Mouse (Mus musculus): ENCODE data around the gene Slc23a3. TPM values are rescaled to one million over a fixed set of nuclear protein-coding genes. Genes with fewer than 3 reads are reported as not detected.

Gene Slc23a3
- polyA plus RNA-seq, 1 experiment from 2014 or later = not detected

DNA sequence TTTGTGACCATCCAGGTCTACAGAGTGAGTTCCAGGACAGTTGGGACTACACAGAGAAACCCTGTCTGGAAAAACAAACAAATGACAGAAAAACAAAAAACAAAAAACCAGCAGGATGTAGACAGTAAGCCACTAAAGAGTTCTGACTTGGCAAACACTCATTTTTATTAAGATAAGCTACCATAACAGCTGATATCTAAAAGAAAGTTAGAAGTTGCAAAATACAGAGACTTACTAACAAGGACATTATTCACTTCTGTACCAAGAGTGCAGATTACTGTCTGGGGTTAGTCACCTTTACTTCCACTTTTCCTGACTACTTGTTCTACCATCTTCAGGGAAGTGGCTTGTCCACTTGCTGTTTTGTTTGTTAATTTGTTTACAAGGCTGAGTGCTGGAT is 25.3 kb upstream of the Slc23a3 start:
- no peak overlapping the region for H3K4me2 ChIP-seq
- no peak for ATAC-seq (ENCODE audit: low FRiP score)
- H3K9me3 ChIP-seq (replicated peaks) = no peaks in the 10 kb centered on the region
- no peak overlapping the region for H3K9ac ChIP-seq (replicated peaks)
- no peak overlapping the region for H3K4me3 ChIP-seq (replicated peaks)
- H3K4me1 ChIP-seq = no peaks in the 10 kb centered on the region
- no peak overlapping the region for H3K27ac ChIP-seq (replicated peaks)
- no peaks in the 10 kb centered on the region for H3K36me3 ChIP-seq
- H3K27me3 ChIP-seq (replicated peaks) = no peaks in the 10 kb centered on the region

DNA sequence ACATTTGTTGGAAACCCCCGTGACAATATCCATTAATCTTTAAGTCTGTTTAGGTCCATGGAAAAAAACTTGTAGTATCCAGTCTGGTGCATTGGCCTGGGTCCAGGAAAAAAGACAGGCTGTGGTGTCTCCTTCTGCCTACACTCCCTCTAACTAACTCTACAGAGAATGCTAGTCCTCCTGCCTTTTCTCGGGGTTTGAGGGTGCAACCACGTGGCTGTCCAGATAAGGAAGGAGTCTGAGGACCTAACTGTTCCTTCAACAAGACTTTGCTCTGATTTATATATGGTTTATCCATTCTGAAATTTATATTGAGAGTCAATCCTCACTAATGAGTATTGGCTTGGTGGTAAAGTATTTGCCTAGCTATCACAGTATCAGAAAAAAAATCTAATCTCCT is 22.1 kb upstream of the Slc23a3 start:
- no peaks in the 10 kb centered on the region for H3K9me3 ChIP-seq (replicated peaks)
- no peak overlapping the region for H3K4me2 ChIP-seq
- no peak overlapping the region for H3K4me3 ChIP-seq (replicated peaks)
- no peak overlapping the region for H3K27ac ChIP-seq (replicated peaks)
- no peak for ATAC-seq (ENCODE audit: low FRiP score)
- H3K4me1 ChIP-seq = no peaks in the 10 kb centered on the region
- no peak overlapping the region for H3K9ac ChIP-seq (replicated peaks)
- H3K27me3 ChIP-seq (replicated peaks) = no peaks in the 10 kb centered on the region
- WGBS = 74% methylated on average over 3 of the region's 3 CpGs
- no peaks in the 10 kb centered on the region for H3K36me3 ChIP-seq

DNA sequence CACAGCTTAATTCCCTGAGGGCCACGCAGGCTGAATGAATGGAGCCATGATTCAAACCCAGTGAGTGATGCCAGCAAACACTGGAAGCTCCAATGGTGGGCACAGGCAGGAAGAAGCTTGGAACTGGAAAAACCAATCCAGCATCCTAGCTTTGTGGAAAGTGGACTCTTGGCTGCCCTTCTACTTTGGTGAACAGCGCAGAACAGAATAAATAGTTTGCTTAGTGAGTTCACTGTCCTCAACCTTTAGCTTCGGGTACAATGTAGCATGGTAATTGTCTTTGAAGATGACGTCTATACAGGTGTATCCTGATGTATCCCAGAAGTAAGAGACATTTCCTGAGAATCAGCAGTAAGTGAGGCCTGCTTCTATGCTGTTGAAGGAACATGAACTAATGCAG is 15.0 kb upstream of the Slc23a3 start:
- no peak overlapping the region for H3K4me3 ChIP-seq (replicated peaks)
- H3K9ac ChIP-seq (replicated peaks) = no peak overlapping the region
- no peaks in the 10 kb centered on the region for H3K27me3 ChIP-seq (replicated peaks)
- H3K4me1 ChIP-seq = peaks cover 15% of the 10 kb centered on the region
- H3K9me3 ChIP-seq (replicated peaks) = no peaks in the 10 kb centered on the region
- WGBS = 90% methylated on average over 4 of the region's 4 CpGs
- peaks cover 46% of the 10 kb centered on the region for H3K36me3 ChIP-seq
- H3K4me2 ChIP-seq = no peak overlapping the region
- no peak for ATAC-seq (ENCODE audit: low FRiP score)
- no peak overlapping the region for H3K27ac ChIP-seq (replicated peaks)

DNA sequence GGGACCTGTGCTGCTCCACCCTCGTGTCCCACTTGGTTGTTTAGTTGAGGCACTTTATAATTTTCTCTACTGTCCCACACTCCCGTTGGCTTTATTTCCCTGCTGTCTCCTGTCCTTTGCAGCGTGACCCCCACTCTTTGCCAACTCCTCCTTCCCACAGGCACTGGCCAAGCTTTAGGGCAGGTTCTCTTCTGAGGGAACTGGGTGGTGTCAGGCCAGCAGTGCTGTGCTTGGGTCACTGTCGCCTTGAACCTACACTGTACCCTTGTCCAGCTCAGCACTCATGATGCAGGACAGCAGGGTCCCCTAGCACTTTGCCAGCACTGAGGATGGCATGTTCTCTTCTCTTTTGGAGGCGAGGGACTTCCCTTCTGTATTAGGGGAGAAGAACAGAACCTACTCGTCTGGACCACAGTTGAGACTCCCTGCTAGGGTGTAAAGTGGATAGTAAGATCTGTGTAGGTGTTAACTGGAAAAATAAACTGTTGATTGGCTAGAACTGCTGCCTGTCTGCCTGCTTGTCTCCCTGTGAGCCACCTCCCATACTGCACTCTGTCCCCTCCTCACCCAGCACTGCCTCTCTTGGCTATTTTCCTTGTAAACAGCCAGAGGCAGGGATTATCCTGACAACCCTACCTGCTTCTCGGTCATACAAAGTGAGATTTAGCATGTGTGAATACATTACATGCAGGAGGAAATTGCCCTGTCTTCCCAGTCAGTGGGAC is 13.9 kb upstream of the Slc23a3 start:
- Histone ChIP-seq H3K4me3 (replicated peaks) (no peak overlapping the region), H3K9ac (replicated peaks) (no peak overlapping the region), H3K27ac (replicated peaks) (no peak overlapping the region), H3K36me3 (peaks cover 46% of the 10 kb centered on the region), H3K4me2 (no peak overlapping the region), H3K27me3 (replicated peaks) (no peaks in the 10 kb centered on the region), H3K4me1 (peaks cover 17% of the 10 kb centered on the region), H3K9me3 (replicated peaks) (no peaks in the 10 kb centered on the region)
- WGBS = 90% methylated on average over 7 of the region's 7 CpGs
- no peak for ATAC-seq (ENCODE audit: low FRiP score)

DNA sequence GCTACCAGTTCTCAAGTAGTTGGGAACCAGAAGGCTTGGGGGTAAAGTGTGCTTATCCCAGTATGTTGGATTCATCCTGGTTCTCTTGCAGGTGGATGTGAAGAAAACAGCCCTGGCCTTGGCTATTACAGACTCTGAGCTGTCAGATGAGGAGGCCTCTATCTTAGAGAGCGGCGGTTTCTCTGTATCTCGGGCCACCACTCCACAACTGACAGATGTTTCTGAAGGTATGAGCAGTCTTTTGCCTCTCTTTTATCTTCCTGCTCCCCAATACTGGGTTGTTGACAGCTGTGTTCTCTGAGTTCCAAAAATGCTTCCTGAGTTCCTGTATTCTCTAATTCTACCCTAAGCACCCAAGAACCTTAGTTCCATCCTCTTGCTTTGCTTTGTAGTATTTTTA is 11.9 kb upstream of the Slc23a3 start:
- Histone ChIP-seq H3K4me2 (no peak overlapping the region), H3K27me3 (replicated peaks) (no peaks in the 10 kb centered on the region), H3K27ac (replicated peaks) (no peak overlapping the region), H3K4me3 (replicated peaks) (no peak overlapping the region), H3K9ac (replicated peaks) (no peak overlapping the region), H3K4me1 (peaks cover 28% of the 10 kb centered on the region), H3K36me3 (peaks cover 46% of the 10 kb centered on the region), H3K9me3 (replicated peaks) (no peaks in the 10 kb centered on the region)
- 92% methylated on average over 3 of the region's 3 CpGs for WGBS
- ATAC-seq (ENCODE audit: low FRiP score) = no peak

DNA sequence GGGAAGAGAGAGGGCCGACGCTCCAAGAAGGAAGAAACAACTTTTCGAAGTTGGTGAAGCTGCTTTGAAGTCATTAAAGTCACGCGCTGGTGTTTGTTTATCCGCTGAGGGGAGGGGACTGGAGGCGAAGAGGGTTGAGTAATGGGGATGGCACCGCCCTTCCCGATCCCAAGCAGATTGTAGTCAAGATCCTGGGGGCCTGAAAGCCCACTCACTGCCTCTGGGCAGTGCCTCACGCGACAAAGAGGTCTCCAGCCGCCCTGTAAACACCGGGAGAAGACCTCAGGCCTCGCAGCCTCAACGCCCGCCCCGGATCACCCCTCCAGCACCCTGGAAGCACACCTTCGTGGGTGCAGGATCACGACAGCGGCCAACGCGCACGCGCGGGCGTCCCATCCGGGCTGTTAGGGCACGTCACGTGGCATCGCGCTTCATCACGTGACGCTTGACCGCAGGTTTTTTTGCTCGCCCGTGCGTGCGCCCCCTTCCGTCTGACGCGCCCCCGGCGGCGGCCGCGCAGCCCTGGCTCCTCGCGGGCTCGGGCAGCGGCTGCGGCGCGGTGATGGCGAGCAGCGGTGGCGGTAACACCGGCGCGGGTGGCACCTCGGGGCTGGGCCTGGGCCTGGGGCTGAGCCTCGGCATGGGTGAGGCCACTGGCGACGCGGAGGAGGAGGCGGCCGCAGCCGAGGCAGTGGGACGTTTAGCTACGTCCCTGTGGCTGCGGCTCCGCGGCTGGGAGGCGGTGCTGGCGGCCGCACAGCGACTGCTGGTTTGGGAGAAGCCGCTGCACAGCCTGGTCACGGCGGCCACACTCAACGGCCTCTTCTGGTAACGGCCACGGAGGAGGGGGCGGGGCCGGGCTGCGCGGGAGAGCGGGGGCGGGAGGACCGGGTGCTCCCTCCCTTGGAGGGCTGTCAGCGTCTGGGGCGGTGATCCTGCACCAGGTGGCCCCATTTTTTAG is 8.9 kb upstream of the Slc23a3 start, which contains the start of the genes Cnppd1 and Retreg2:
Cnppd1 (minus strand) TSS at position 411 of the 961 bp plus-strand sequence.
Retreg2 (plus strand) TSS at position 478 of the 961 bp plus-strand sequence.
- Histone ChIP-seq H3K4me1 (peaks cover 44% of the 10 kb centered on the region), H3K4me3 (replicated peaks) (peak within 1 kb of the TSS; percentile 78), H3K4me2 (peak within 1 kb of the TSS; percentile 96), H3K27ac (replicated peaks) (peak within 1 kb of the TSS; percentile 98), H3K27me3 (replicated peaks) (no peaks in the 10 kb centered on the region), H3K9me3 (replicated peaks) (no peaks in the 10 kb centered on the region), H3K9ac (replicated peaks) (peak within 1 kb of the TSS; percentile 81), H3K36me3 (peaks cover 53% of the 10 kb centered on the region)
- peak; percentile 90 for ATAC-seq (ENCODE audit: low FRiP score)
- WGBS = 0% methylated on average over 89 of the region's 91 CpGs

DNA sequence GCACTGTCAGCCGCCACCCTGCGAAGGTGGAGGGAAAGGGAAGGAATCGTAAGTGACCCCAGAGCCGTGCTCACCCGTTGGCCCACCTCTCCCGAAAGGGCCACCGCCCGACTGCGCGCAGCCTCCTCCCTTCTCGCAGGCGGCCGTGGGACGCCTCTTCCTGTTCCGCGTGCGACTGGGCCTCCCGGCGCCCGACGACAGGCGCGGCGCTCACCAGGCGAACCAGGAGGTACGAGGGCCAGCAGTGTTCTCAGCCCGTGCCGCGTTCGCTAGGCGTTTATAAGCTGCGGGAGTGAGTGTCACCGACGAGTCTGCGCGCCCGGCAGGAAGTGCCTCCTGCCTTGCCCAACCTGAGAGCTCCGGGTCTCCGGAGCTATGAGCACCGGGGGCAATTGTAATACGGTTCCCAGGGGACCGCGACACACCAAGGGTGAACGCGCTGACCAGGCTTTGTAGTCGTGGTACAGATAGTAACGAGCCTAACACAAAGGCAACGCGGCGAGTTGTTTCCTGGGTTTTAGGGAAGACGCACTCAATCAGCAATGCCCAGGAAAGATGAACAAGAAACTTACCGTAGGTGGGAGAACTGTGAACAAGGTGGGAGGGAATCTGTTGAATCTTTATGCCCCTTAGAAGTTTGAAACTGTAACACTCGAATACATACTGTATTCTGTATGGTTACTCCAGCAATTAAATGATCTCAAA is 7.9 kb upstream of the Slc23a3 start:
- peaks cover 44% of the 10 kb centered on the region for H3K4me1 ChIP-seq
- H3K27me3 ChIP-seq (replicated peaks) = no peaks in the 10 kb centered on the region
- H3K4me2 ChIP-seq = peak overlapping the region; percentile 96
- H3K36me3 ChIP-seq = peaks cover 53% of the 10 kb centered on the region
- ATAC-seq (ENCODE audit: low FRiP score) = peak; percentile 16
- WGBS = under 1% methylated on average over 53 of the region's 53 CpGs
- H3K27ac ChIP-seq (replicated peaks) = peak overlapping the region; percentile 98
- peak overlapping the region; percentile 78 for H3K4me3 ChIP-seq (replicated peaks)
- H3K9ac ChIP-seq (replicated peaks) = peak overlapping the region; percentile 81
- H3K9me3 ChIP-seq (replicated peaks) = no peaks in the 10 kb centered on the region

DNA sequence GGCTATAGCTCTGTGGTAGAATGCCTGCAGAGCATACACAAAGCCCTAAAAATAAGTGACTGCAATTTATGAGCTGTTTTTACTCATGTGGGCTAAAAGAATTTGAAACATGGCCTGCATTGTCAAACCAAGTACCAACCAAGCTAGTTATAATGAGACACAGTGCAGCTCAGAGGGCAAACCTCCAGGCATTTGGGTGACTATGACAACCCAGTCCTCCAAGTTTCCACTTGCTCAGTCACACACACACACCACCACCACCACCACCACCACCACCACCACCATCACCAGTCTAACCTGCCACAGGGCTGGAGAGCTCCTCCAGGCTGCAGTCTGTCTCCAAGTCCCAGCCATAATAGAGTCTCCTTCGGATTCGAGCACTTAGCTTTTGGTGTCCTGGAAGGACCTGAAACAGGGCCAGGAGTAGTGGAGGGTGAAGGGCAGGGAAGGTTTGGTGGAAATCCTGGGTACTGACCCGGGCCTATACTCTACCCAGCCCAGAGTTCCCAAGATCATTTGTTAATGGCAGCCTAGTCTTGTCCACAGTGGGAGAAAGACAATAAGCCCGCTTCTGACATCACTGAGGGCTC is 7.0 kb upstream of the Slc23a3 start:
- Histone ChIP-seq H3K36me3 (peaks cover 53% of the 10 kb centered on the region), H3K4me2 (peak overlapping the region; percentile 96), H3K9ac (replicated peaks) (peak overlapping the region; percentile 81), H3K27me3 (replicated peaks) (no peaks in the 10 kb centered on the region), H3K9me3 (replicated peaks) (no peaks in the 10 kb centered on the region), H3K4me3 (replicated peaks) (peak overlapping the region; percentile 78), H3K4me1 (peaks cover 44% of the 10 kb centered on the region), H3K27ac (replicated peaks) (peak overlapping the region; percentile 98; the same call in 1 of the 2 replicates)
- no peak for ATAC-seq (ENCODE audit: low FRiP score)
- 59% methylated on average over 4 of the region's 4 CpGs for WGBS

DNA sequence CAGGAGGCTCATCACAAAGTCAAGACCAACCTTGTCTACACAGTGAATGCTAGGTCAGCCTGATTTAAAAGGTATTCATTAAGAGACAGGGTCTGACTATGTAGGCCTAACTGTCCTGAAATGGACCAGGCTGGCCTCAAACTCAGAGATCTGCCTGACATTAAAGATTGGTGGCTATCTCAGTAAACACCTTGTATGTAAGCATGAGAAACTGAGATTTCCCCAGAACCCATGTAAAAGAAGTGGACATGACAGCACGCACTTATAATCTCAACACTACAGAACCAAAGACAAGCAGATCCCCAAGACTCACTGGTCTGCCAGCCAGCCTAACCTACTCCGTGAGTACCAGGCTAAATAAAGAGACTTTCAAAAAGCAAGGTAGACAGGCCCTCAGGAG is 4.8 kb upstream of the Slc23a3 start:
- ATAC-seq (ENCODE audit: low FRiP score) = no peak
- H3K9me3 ChIP-seq (replicated peaks) = no peaks in the 10 kb centered on the region
- peaks cover 46% of the 10 kb centered on the region for H3K36me3 ChIP-seq
- no peaks in the 10 kb centered on the region for H3K27me3 ChIP-seq (replicated peaks)
- H3K4me2 ChIP-seq = no peak overlapping the region
- H3K27ac ChIP-seq (replicated peaks) = no peak overlapping the region
- H3K9ac ChIP-seq (replicated peaks) = no peak overlapping the region
- H3K4me3 ChIP-seq (replicated peaks) = no peak overlapping the region
- WGBS = 98% methylated on average over 2 of the region's 2 CpGs
- peaks cover 27% of the 10 kb centered on the region for H3K4me1 ChIP-seq

DNA sequence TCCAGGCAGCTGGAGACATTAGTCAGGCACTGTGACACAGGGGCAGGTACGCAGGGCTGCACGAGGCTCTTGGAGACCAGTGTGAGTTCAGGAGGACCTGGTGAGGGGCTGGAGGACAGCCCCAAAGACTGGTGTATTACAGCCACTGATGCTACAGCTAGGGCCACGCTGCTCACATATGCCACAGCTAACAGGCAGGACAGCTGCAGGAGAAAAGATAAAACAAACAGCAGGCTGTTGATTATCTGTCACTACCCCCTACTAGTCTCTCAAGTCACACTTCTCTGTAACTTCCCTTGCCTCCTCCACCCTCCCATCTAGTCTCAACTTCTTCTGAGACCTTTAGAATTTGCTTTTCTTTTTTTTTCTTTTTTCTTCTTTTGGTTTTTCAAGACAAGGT is 3.0 kb upstream of the Slc23a3 start:
- Histone ChIP-seq H3K27me3 (replicated peaks) (no peaks in the 10 kb centered on the region), H3K4me1 (peaks cover 27% of the 10 kb centered on the region), H3K4me2 (no peak overlapping the region), H3K27ac (replicated peaks) (no peak overlapping the region), H3K4me3 (replicated peaks) (no peak overlapping the region), H3K9ac (replicated peaks) (no peak overlapping the region), H3K36me3 (peaks cover 46% of the 10 kb centered on the region), H3K9me3 (replicated peaks) (no peaks in the 10 kb centered on the region)
- no peak for ATAC-seq (ENCODE audit: low FRiP score)
- WGBS = 83% methylated on average over 3 of the region's 3 CpGs

DNA sequence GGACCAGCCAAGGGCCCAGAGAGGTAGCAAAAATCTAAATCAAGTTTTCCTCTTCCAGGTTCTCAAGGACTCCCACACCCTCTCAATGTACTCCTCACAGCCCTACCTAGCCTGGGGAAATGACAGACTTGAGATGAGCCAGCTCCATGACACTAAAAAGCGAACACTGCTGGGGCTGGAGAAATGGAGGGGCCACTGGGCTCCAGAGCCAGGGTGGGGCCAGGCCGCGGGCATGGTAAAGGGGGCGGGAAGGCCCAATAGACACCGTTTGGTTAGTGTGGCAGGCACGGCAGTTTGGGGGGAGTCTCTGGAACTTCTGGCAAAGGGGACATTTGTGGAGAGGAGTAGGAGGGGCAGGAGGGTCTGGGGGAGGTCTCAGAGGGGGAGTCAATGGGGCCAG is 2.6 kb upstream of the Slc23a3 start:
- Histone ChIP-seq H3K4me1 (peaks cover 23% of the 10 kb centered on the region), H3K4me2 (no peak overlapping the region), H3K36me3 (peaks cover 46% of the 10 kb centered on the region), H3K4me3 (replicated peaks) (no peak overlapping the region), H3K27ac (replicated peaks) (no peak overlapping the region), H3K9ac (replicated peaks) (no peak overlapping the region), H3K27me3 (replicated peaks) (no peaks in the 10 kb centered on the region), H3K9me3 (replicated peaks) (no peaks in the 10 kb centered on the region)
- no peak for ATAC-seq (ENCODE audit: low FRiP score)
- WGBS = 89% methylated on average over 6 of the region's 6 CpGs
